Mouse (Mus musculus) layer of hippocampus, adult 11-12 months (tissue): ENCODE data around the gene Atg9a.

ENCODE experiments used
- DNase-seq: peaks from one replicate; pipeline ENCODE4 v3.0.0; 2022; ENCODE audit warnings: low spot score

Gene Atg9a

DNA sequence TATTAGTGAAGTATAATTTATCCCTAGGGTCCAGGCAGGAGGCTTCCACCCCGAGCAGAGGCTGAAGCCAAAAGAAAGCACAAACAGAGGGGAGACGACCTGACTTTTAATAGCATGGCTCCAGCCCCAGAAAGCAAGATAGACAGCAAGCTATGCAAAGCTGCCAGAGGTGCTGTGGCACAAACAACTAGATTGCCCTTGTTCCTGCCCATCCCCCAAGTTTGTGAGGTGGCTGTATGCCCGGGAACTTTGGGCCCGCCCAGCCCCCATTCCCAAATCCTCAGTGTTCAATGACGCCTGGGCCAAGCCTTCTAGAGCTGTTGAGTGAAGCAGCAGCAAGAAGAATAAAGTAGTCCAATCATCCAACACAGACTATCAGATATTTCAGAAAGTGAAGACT lies 22.9 kb upstream of the Atg9a start:
- peak; percentile 55 for DNase-seq

GRCm38 (mm10) chr1:75214442-75214841 lies 22.4 kb upstream of the Atg9a start:
- DNase-seq: no peak

DNA sequence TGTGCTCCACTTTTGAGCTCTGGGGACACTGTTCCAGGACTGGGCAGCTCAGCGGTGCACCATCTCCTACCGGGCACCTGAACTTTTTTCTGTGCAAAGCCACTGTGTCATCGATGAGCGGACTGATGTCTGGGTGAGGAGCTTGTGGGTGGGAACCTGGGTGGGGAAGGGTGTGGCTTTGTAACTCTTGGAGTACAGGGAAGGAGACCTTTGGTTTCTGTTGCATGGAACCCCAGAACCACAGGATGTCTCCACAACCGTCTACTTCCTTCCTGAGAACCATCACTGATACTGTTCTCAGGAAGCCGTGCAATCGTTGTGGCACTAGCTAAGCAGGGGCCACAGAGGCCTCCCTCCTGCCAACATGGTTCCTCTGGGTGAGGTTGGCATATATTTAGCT lies 21.1 kb upstream of the Atg9a start:
- DNase-seq: no peak

GRCm38 (mm10) chr1:75212542-75212941 lies 20.5 kb upstream of the Atg9a start:
- no peak for DNase-seq

GRCm38 (mm10) chr1:75211141-75211708 lies 19.2 kb upstream of the Atg9a start:
- no peak for DNase-seq

- DNase-seq: peak; percentile 98
Measured at GRCm38 (mm10) chr1:75210136-75211087, 18.4 kb upstream of the Atg9a start, which contains the start of the genes Glb1l and Stk16. Gene Glb1l (minus strand): TSS chr1:75210813. Gene Stk16 (plus strand): TSS chr1:75210838.

DNA sequence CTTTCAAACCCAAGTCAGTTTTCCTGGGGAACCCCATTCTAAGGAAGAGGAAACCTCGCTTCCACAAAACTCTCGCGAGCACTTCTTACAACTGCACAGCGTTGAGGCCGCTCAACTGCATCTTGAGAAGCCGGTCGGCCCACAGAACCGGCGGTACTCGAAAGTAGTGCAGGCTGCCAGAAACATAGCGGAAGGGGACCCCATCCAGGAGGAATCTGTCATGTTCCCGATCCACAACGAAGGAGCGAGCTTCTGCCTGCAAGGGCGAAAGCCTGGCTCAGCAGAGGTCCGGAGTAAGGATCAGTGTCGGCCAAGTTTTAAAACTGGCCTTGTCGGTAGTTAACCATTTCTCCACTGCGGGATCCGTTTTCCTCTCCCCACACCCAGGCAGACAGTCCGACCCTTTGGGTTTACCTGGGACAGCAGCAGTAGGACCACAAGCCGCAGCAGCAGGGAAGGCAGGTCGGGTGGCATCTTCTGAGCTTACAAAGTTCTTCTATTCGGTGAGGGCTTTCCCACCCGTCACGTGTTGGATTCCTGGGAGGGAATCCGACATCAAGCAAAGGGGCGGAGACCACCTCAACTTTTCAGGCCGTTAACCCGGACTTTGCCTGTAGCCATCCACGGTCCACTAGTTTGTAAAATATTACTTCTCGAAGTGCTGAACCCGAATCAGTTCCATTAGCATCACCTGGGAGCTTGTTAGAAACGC lies 17.1 kb upstream of the Atg9a start:
- DNase-seq: no peak

GRCm38 (mm10) chr1:75201236-75201635 lies 9.2 kb upstream of the Atg9a start:
- no peak for DNase-seq

DNA sequence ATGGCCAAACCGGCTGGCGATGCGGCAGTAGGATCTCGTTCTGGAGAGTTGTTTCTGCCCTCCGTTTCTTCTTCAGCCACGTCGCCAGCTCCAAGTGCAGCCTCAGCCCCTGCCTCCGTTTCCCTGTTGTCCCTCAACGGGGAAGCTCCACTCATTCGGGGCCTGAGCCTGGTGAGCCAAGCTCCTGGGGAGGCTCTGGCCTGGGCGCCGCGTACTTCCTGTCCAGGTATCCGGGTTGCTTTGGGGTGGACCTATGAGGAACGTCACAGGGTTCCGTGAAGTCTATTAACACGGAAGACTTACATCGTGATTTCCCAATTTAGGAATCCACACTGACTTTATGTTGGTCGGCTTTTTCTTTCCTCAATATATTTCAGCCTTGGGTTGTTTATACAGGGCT lies 456 bp upstream of the Atg9a start:
- DNase-seq: no peak

GRCm38 (mm10) chr1:75191258-75191621 lies 756 bp downstream of the Atg9a start:
- DNase-seq: no peak

DNA sequence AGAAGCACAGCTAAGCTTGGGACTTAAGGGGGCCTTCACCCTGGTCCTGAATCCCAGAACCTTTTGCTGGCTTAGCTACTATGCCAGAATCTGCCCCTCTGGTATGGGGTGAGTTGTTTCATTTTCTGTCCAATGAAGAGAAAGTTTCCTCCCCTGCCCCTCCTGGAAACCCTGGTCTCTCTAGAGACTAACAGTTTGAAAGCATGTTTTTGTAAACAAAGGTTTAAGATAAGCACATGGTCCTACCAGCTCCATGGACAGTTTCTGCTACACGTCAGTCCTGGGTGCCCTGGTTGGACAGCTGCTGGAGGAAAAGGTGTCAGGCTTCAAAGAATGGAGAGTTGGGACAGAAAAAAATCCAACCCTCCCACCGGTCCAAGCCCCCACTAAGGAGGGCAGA lies 1.4 kb downstream of the Atg9a start:
- no peak for DNase-seq

DNA sequence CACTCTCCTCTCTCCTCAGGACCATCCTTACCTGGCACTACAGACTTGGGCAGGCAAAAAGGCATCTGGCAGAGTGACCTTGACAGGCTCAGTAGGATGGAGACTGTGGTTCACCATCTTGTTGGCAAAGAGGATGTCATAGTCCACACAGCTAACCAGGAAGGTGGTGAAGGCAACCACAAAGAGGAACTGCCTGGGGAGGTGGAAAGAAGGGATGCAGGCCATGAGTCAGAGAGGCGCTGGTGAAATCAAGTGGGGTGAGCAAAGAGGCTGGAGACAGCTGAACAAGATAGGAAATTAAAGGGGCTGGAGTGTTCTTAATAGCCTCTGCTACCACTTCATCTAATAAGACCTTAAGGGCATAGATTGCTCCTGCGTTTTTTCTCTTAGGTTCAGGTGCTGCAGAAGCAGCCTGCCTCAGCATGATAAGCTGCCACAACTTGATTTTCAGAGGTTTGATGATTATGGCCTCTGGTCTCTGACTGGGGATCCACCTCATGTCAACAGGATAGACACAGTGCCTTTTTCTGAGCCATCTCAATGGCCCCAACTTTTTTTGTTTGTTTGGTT lies 4.0 kb downstream of the Atg9a start:
- DNase-seq: no peak

- DNase-seq: no peak
Measured at GRCm38 (mm10) chr1:75187126-75187525, 4.9 kb downstream of the Atg9a start.

DNA sequence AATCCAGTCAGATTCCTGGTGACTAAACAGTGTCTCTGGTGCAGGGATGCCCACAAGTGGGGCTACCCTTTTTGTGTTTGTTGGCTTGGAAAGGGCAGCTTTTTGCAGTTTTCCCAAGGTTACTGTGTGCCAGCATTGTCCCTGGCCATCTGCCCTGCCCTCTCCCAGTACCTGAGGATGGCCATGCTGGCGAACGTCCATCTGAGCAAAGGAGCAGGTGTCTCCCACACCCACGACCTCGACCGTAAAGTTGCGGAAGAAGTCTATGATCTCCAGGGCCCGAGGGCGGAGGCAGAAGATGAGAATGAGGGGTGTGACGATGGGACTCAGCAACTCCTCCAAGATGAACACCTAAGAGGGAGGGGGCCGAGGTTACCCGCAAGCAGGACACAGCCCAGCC lies 6.5 kb downstream of the Atg9a start:
- no peak for DNase-seq

GRCm38 (mm10) chr1:75182160-75182559 lies 9.8 kb downstream of the Atg9a start:
- no peak for DNase-seq

DNA sequence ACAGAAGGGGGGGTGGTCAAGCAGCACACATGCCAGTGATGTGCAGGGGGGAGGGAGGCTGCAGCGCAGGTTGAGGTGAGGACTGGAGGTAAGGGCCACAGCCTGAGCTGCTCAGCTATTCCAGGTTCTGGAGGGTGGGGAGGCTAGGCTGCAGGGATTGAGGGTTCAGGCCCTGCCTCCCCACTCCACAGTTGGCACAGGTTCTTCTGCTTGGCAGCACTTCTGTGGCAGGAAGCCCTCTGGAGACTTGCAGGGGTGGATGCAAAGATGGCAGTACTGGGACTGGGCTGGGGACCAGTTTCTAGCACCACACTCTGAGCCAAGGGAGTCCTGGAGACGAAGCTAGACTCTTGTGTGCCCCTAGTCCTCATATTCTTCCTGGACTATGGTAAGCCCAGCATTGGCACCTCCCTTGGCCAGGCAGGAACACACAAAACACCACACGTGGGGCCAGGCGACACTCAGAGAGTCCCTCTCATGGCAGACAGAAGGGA lies 10.6 kb downstream of the Atg9a start:
- no peak for DNase-seq

DNA sequence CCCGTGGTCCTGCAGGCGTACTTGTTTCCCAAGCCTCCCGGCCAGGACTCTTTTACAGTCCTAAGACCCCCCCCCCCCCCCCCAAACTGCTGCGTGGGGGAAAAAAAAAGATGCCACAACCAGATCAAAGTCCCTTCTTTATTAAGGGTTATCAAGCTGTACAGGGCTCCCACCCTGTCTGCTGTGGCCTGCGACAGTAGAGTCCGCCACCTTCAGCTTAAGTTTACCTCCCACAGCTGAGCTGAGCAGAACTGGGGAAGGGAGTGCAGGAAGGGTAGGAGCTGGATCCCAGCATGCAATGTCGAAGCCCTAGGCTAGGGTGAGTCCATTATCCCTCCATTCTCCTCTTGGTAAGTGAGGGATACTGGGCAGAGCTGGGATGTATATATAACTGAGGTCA lies 11.3 kb downstream of the Atg9a start:
- DNase-seq: no peak

DNA sequence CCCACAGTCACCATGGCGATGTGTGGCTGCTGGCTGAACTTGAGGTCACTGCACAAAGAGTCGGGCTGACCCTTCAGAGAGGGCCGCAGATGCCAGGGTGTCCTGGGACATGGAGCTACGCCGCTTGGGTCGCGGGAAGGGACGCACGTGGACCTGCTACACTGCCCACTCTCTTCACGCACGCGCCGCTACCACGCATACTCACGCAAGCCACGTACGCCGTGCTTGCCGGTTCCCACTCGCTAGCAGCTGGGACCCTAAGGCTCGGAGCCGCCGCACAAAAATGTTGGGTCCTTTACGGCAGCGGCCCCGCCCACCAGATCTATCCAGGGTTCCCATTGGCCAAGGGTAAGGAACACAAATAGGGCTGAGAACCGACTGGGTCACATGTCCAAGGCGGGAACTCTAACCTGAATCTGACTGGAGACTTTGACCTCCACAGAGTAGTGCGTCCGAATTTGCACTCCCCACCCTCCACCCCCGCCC lies 11.8 kb downstream of the Atg9a start, which contains the start of gene Abcb6:
Abcb6 (minus strand) TSS at position 288 of the 486 bp plus-strand sequence.
- peak; percentile 93 for DNase-seq

DNA sequence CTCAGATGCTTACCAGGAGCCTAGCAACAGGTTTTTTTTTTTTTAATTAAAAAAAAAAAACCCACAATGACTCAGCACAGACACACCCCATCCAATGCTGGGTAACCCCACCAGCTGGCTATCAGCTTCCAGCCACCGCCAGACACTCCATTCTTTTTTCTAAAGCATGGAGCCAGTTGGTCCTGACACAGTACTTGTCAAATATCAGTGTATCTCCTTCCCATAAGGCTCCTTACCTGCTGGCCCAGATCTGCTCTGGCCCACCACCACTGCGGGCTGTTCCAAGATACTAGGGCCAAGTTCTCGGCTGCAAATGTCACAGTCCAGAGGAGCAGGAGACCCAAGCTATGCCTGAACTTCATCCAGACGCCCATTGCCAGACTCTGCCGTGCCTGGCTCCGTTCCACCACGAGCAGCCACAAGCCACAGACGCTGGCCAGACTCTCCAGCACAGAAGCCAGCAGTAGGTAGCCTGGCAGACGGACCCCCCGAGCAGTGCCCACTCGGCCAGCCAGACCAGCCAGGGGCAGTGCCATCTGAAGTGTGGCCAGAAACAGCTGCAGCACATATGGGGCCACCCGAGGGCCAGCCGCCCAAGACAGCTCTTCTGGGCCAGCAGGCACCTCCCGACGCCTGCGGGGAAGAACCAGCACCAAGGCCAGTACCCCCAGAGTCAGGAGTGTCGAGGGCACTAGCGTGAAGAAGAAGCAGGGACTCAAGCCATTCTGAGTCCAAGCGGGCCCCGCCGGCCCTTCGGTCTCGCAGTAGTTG lies 12.5 kb downstream of the Atg9a start:
- peak; percentile 48 for DNase-seq

GRCm38 (mm10) chr1:75168472-75169464 lies 23.2 kb downstream of the Atg9a start, which contains the start of gene Zfand2b:
Gene Zfand2b (plus strand): TSS chr1:75168646.
- DNase-seq: peak; percentile 96
